Mouse (Mus musculus): ENCODE measurements at regions not wholly inside any gene's neighbourhood (a gene's known extent, or its start where the extent isn't known, plus 50 kb on each side); places are given as distances from the start of the nearest gene placed in this dataset.

DNA sequence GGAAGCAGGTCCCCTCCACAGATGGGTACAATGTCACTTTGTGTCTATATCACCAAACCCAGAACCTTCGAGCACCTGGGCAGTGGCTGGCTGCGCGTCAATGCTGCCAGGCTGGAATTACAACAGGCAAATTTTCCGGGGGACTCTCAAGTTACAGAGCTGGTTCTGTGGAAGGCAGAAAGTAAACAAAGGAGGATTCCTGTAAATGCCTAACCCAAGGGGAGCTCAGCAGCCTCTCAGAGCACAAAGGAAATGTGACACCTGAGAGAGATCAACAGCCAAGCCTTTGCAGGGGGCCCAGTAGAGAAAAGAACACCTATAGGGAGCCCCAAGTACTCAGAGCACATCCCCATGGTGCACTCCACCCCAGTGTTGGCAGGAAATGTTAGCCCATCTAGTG, 70.7 kb downstream of the Setd4 start:
- DNase-seq: no peak

DNA sequence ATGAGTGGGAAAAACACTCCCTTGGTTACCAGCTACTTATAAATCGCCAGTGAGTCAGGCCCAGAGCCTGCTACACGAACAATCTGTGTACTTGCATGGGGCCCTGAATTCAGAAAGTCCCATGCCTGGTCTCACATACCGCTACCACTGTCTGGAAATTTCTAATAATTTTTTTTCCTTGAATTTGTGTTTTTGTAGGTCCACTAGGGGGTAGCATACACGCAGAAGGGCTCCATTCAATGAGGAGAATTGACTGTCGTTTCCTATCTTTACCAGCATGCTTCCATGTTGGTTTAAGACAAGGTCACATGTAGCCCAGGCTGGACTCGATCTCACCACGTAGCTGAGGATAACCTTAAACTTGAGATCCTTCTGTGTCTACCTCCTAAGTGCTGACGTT, 71.9 kb downstream of the Setd4 start:
- no peak for DNase-seq

DNA sequence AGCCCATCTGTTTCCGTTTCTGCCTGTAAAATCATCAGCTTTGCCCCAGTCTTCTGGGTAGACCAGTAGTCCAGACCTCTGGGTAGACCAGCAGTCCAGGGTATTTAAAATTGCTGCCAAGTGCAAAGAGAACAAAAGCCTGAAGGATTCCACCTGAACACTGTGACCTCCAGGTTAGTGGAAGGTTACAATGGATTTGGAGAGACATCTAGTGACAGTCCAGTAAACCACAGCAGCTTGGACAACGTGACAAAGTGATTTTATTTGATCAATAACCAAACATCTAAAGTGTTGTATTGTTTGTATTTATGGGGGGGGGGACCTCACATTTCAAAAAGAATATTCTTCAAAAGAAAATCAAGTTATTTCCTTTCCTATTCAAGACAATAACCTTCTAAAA, 81.4 kb downstream of the Setd4 start:
- DNase-seq: no peak

DNA sequence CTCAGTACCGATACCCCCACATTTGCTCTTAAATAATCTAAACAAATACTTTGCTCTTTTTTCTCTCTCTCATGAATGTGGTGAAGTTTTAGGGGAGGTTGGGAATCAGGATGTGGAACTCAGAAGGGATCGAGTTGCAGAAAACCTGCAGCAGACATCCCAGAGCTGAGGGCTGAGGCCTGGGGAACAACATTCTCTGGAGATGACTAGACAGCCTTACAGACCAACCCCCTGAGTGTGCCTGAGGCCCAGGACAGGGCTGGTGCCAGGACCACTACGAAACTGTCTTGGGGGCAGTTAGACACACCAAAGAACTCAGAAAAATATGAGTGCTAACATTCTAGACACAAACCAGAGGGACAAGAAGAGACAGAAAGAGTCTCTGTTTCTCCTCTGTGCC, 83.4 kb downstream of the Setd4 start:
- no peak for DNase-seq

GRCm38 (mm10) chr16:93518620-93519019, 85.2 kb downstream of the Setd4 start:
- DNase-seq: no peak

DNA sequence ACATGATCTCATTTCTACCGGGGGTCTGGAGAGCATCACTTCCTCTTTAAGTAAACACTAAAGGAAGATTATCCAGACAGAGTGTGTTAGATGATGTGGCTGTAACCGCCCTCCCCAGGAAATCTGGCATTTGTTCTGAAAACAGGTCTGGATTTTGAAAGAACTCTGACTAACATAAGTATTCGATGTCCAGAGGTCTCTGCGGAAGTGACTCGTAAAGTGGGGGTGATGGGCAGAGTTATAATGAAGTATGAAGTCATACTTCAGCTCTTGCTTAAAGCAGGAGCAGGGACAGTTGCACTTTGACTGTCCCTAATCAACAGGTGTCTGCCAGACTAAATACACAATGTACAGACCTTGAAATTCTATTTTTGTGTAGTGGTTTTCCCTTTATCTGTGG, 87.1 kb downstream of the Setd4 start:
- DNase-seq: no peak

- DNase-seq: no peak
Observed at GRCm38 (mm10) chr16:93515456-93515941, 88.4 kb downstream of the Setd4 start.

DNA sequence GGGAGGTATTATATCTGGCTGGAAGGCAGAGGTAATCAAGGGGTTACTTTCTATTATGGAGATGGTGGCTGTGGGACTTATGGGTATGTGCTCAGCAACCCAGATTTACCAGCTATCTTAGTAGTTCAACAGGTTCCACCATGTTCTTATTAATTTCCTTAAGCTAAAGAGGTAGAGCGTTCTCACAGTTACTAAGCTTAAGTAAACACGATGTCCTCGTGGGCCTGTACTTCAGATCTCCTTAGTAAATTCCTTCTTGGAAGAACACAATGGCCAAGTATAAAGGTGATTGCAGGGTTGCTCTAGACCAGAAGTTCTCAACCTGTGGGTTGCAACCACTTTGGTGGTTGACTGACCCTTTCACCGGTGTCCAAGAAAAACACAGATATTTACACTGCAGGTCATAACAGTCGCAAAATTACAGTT, 90.2 kb downstream of the Setd4 start:
- no peak for DNase-seq

GRCm38 (mm10) chr16:93511988-93512387, 91.9 kb downstream of the Setd4 start:
- no peak for DNase-seq

DNA sequence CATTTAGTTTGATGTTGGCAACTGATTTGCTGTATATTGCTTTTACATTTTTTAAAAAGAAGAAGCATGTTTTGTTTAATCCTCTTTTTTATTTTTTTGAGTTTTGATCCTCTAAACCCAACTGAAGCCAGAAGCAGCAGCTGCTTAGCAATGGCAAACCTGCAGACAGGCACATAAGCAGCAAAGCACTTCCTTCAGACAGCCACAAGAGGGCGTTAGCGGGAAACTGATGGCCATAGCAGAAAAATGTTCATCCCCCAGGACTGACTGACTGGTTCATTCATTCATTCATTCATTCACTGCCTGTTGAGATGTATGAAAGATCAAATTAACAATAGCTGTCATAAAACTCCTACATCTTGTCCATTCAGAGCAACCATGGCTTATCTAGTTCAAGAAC, 92.3 kb downstream of the Setd4 start:
- no peak for DNase-seq

DNA sequence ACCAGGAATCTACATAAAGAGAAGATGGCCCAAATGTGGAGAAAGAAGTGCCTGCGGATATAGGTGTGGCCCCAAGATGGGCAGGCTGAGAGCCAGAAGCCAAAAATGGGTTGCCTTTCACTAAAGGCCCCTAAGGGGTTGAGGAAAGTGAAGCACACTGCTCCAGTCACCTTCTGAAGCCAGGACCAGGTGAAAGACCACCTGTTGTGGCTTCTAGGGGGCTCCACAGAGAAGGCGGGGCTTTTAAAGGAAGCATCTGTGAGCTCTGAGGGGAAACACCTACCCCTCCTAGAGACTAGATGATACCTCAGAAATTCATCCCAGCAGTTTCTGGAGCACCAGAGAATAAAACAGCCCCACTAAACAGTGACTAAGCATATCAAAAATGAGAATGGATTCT, 105.1 kb downstream of the Setd4 start:
- DNase-seq: no peak

DNA sequence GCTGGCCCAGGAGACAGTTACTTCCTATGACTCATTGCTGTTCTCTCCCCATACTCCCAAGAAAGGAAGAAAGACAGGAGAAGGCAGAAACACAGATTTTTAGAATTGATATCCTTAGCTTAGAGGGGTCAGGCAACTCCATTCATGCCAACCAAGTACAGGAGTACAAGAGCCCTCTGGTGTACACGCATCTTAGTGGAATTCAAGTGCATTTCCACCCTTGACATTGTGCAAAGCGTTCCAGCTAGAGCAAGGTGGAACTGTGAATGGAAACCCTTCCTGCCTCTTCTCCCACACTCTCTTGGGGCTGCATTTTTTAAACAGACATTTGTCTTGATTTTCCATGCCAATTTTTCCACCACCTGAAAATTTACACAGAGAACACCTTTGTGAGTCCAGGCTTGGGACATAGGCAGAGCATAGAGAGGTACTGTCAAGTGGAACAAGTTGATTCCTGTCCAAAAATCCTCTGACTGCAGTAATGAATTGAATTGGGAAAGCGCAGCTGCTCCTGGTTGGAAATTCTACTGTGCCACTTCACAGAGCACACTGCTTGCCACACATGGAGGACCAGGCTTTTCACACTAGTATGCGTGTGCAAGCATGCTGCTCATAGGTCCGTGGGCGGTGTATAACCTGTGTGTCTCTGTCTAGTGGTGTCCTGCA, 110.4 kb downstream of the Setd4 start:
- DNase-seq: no peak

- DNase-seq: no peak
Observed at GRCm38 (mm10) chr16:93486646-93487550, 117.0 kb downstream of the Setd4 start.

GRCm38 (mm10) chr16:93469957-93470356, 133.9 kb downstream of the Setd4 start:
- DNase-seq: no peak

DNA sequence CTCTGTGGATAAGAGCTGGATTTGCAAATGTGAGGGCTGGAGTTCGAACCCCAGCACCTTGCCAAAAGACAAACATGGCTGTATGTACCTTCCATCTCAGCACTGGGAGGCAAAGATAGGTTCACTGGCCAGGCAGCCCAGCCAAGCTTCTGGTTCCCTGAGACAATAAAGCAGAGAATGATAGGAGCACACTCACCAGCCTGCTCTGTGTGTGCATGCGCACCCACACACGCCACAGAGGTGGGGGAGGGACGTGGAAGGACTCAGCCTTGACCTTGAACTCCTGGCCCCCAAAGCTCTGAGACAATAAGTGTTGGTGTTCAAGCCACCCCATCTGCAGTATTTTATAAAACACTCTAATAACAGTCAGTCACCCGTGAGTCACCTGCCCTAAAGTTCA, 138.1 kb downstream of the Setd4 start:
- DNase-seq: no peak

DNA sequence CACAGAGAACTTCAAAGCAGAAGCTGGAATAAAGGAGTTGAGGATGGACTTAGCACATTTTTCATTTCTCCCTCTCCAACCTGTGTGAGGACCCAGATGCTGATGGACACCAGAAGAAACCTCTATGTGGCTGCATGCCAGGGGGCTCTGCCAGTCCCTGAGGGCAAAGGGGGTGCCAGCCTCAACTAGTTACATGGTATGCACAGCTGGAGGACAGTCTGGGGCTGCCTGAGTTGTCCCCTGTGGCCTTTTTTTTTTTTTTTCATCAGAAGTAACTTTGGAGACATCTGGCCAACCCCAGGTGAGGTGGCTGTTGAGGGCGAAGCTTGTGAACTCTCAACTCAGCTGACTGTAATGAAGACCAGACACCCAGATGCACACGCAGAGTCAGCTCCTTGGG, 139.0 kb downstream of the Setd4 start:
- DNase-seq: no peak

GRCm38 (mm10) chr16:93463405-93463804, 140.5 kb downstream of the Setd4 start:
- DNase-seq: no peak

- DNase-seq: no peak
Observed at GRCm38 (mm10) chr16:93462286-93462610, 141.6 kb downstream of the Setd4 start.

DNA sequence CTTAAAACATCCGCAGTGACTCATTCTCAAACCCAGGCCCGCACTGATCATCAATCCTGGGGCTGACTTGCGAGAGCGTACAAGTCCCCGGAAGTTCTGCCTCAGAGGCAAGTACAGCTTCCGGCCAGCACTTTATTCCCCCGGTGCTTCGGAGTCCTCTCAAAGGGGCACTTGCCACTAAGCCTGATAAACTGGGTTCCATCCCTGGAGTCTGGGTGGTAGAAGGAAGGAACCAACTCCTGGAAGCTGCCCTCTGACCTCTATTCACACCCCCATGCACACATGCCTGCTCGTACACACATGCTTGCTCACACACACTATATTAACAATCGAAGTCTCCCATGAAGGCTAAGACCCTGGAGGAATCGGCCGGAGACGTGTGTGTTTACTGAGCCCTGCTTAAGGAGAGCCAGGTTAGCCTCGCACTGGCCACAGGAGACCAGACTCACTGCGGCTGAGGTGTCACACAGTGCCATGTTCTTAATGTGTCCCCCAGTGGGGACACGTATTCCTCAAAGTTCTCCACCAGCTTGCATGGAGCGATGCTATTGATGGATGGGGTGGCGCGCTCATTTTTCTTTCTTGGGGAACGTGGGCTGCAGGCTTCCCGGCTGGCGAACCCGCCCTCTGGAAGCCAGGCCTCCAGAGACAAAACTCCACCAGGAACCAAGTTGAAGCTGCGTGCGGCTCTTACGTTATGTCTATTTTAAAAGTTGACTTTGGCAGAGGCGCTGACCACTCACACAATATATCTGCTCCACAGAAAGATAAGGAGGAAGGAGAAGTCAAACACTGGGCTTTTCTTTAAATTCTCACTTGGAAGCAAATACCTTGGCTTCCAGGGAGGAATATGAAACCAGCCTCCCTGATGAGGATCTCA, 142.2 kb downstream of the Setd4 start:
- no peak for DNase-seq

DNA sequence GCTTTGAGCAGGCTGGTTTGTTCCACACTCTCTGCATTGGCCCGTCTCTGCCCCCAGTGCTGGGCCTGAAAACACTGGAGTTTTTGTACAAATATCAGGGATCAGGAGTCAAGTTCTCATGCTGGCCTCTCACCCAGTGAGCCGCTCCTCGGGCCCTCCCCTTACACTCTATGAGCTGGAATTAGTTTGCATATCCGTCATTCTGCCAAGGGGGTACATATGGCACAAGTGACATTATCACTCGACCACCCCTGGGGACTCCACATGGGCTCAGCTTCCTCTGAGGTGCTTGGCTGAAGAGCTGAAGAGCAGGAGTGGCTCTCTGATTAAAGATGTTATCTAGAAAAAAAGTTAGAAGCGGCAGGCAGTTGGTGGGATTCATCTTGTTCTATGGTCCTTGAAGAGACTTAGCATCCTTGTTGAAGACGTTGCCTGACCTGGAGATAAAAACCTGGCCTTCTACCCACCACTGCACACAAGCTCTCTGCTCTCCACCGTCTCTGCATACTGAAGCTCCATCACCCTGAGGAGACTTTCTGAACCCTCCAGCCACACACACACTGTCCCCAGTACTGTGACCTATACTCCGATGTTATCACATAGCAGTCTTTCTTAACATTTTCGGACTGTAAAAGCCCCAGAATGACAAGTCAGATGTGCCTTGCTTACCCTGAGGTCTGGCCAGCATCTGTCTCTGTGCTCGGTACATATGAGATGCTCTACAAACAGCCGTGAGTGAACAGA, 144.2 kb downstream of the Setd4 start:
- DNase-seq: no peak

DNA sequence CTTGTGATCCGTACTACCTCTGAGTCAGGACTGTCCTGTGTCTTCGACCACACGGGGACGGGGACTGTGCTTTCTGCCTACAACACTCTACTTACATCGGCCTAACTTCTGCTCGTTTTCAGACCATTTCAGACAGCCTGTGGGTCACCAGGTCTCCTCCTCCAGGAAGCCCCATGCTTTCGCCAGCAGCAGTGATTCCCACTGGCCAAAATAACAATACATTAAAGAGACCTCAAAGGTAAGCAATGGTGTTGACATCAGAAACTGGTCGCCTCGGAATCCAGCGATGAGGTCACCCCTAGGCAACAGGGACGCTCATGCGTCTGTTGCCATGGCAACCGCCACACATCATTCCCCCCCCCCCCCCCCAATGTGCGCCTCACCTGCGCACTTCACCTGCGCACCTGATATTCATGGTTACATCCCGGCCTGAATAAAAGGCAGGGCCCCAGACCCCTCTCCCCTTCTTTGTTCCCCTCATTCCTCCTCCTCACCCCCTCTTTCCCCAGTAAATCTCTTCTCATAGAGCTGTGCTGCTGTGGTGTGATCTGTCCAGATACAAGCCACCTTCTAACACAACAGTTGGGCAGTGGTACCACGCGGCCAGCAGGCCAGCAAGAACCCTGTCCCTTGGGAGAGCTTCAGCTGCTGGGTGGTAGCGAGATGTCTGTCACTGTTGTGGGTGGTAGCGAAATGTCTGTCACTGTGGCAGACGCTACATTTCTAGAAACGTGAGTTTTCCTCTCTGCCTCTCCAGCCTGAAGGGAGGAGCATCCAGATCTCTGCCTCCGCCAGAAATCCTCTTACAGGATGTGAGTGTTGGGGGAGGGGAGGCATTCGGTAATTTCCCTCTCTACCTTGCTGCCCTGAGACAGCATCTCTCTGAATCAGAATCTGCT, 145.0 kb downstream of the Setd4 start:
- no peak for DNase-seq
